ENCODE assay signal across 17 mouse cellular contexts in the genomic region with DNA sequence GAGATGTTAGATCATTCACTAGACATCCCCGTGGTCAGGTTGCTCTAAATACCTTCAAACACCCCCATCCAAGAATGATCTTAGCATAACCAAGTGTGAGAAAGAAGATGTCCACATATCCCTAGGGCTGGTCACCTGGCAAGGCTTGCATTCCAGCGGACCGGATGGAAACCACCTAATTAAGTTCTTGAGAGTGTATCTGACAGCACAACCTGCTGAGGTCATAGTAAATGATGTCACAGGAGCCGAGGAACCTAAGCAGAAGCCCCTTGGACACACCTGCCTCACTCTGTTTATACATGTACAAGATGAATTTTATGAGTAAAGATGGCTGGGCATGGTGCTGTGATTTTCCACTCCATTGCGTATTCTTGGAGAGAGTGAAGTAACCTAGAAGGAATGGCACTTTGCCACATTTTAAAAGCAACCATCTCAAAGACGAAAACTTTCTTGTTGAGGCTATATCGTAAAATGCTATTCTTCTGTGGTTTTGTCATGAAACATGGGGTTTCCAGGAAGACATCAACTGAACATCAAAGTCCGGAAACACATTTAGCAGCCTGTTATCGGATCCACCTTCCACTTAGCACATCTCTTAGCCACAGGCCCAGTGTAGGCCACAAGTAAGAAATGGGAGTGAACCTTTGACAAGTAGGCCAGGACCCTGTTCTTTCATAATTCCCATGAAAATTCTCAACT. TPM values are rescaled to one million over a fixed set of nuclear protein-coding genes. Genes with fewer than 3 reads are reported as not detected.
DNase-seq lines count a peak whose midpoint lies in the region; ATAC-seq and TF ChIP-seq lines count a peak whose summit lies in the region.
"Had no signal": no experiment of that assay in that cellular context is flagged by ENCODE, and none has a peak within 500 bp of the region (broad histone marks: within the 10 kb centered on the region; RNA-seq: fewer than 3 reads in every experiment).

No protein-coding gene starts in this region.

- peaks cover under 1% of the 10 kb centered on the region; the same call in 1 of the 2 replicates for H3K36me3 ChIP-seq in thymus, adult 2 months (ENCODE audit: control insufficient read depth, insufficient read depth, low read length)
- H3K36me3 ChIP-seq in liver, embryonic 11.5 days (ENCODE audit: control insufficient read depth, insufficient read depth, low read length), result no peaks in the 10 kb centered on the region
- H3K36me3 ChIP-seq: limb, embryonic 10.5 days had no signal

- peak; percentile 13 for DNase-seq in thymus, adult 2 months
- DNase-seq in thymus, postnatal 10 days (ENCODE audit: low spot score in 2 of 2), result no peak
- DNase-seq in CD8-positive naive resting alpha-beta T cell, adult 2 months (ENCODE audit: low read depth in 2 of 2, low spot score in 2 of 2), result peak; percentile 51 to 58
- no peak for DNase-seq in liver, embryonic 11.5 days (ENCODE audit: low spot score)
- peak; percentile 84 for DNase-seq in naive thymus-derived CD4-positive, alpha-beta T cell, adult 2 months (ENCODE audit: low read depth)
- no peak for DNase-seq in testis, postnatal 14 days (ENCODE audit: low spot score)
- no peak for DNase-seq in urinary bladder, postnatal 25 days (ENCODE audit: low spot score)
- DNase-seq: cerebellum, adult 9-10 months; embryo, embryonic 11 days; gastrocnemius, postnatal 25 days had no signal

- no peak overlapping the region for H3K4me3 ChIP-seq in thymus, adult 2 months (ENCODE audit: control insufficient read depth, insufficient read depth, low read length)
- no peak overlapping the region for H3K4me3 ChIP-seq in liver, embryonic 11.5 days (ENCODE audit: low read depth, low read length)
- H3K4me3 ChIP-seq: embryonic facial prominence, embryonic 15.5 days; heart, embryonic 12.5 days; limb, embryonic 10.5 days; midbrain, embryonic 13.5 days had no signal

- H3K9me3 ChIP-seq in liver, embryonic 11.5 days (ENCODE audit: control insufficient read depth, low read length), result no peaks in the 10 kb centered on the region
- H3K9me3 ChIP-seq: embryonic facial prominence, embryonic 15.5 days; heart, embryonic 12.5 days; limb, embryonic 10.5 days; midbrain, embryonic 13.5 days had no signal

- no peak overlapping the region for H3K27ac ChIP-seq in thymus, adult 2 months (ENCODE audit: control insufficient read depth, insufficient read depth, low read length)
- H3K27ac ChIP-seq in liver, embryonic 11.5 days (ENCODE audit: low read depth, low read length), result no peak overlapping the region
- H3K27ac ChIP-seq: embryonic facial prominence, embryonic 15.5 days; hindbrain, embryonic 14.5 days; kidney, postnatal 0 days; limb, embryonic 10.5 days; midbrain, embryonic 13.5 days had no signal

- WGBS in thymus, adult 2 months, result 34% methylated on average over 9 of the region's 9 CpGs
- WGBS in liver, embryonic 11.5 days, result 74% methylated on average over 9 of the region's 9 CpGs

- no peak overlapping the region for H3K4me2 ChIP-seq in liver, embryonic 11.5 days
- H3K4me2 ChIP-seq: embryonic facial prominence, embryonic 15.5 days; heart, embryonic 12.5 days; hindbrain, embryonic 14.5 days; midbrain, embryonic 13.5 days had no signal

- H3K9ac ChIP-seq in liver, embryonic 11.5 days (ENCODE audit: low read depth, low read length), result no peak overlapping the region
- H3K9ac ChIP-seq: embryonic facial prominence, embryonic 15.5 days; heart, embryonic 12.5 days; hindbrain, embryonic 14.5 days; midbrain, embryonic 13.5 days had no signal

- TF ChIP-seq CTCF in thymus, adult 2 months (IDR thresholded peaks at IDR 0.05; ENCODE audit: borderline replicate concordance, control insufficient read depth, extremely low read depth, insufficient read depth, low read length, poor library complexity), result no peak

- H3K4me1 ChIP-seq in thymus, adult 2 months (replicated peaks; ENCODE audit: control insufficient read depth, insufficient read depth, low read length), result 0 out of 2 replicates have a peak, but pooled peaks cover 2% of the 10 kb centered on the region
- H3K4me1 ChIP-seq in liver, embryonic 11.5 days (replicated peaks; ENCODE audit: control insufficient read depth, insufficient read depth, low read length), result no peaks in the 10 kb centered on the region
- H3K4me1 ChIP-seq: embryonic facial prominence, embryonic 15.5 days; limb, embryonic 10.5 days; midbrain, embryonic 13.5 days had no signal

- no peak for TF ChIP-seq POLR2A in thymus, adult 2 months (IDR thresholded peaks at IDR 0.05; ENCODE audit: control insufficient read depth, extremely low read depth, insufficient read depth, low read length, poor library complexity)

- ATAC-seq in liver, embryonic 11.5 days (replicated peaks; ENCODE audit: low FRiP score), result peak; percentile 49; the same call in 1 of the 2 replicates
- ATAC-seq: intestine, postnatal 0 days; midbrain, embryonic 13.5 days had no signal

- no peaks in the 10 kb centered on the region for H3K27me3 ChIP-seq in thymus, adult 2 months (ENCODE audit: control insufficient read depth, insufficient read depth, low read length)
- no peaks in the 10 kb centered on the region for H3K27me3 ChIP-seq in liver, embryonic 11.5 days (replicated peaks; ENCODE audit: control insufficient read depth, insufficient read depth, low read length)
- H3K27me3 ChIP-seq: embryonic facial prominence, embryonic 15.5 days; heart, embryonic 12.5 days; midbrain, embryonic 13.5 days had no signal

RNA-seq across cellular contexts. Expression of gene F2rl2, which starts 16.1 kb away (rescaled TPM):
- 2.1 and 2.4 TPM in 2 replicates for polyA plus RNA-seq in thymus, adult 2 months (2012; rRNA removed)
- 29.5 and 33.0 TPM in 2 replicates for polyA plus RNA-seq in liver, embryonic 11.5 days (2014; fragmentation: Nextera tagmentation; extraction: Ambion mirVana)

Comparison
In these comparisons a context has a peak if more than half of its experiments do, and no peak if none do; other contexts are left out.
1. DNase-seq: peak in thymus, adult 2 months (single experiment), CD8-positive naive resting alpha-beta T cell, adult 2 months (2 of 2) and naive thymus-derived CD4-positive, alpha-beta T cell, adult 2 months (single experiment); none in thymus, postnatal 10 days (0 of 2), liver, embryonic 11.5 days (single experiment), testis, postnatal 14 days (single experiment) and urinary bladder, postnatal 25 days (single experiment).